Mouse (Mus musculus) T-helper 2 cell (primary cell): ENCODE data around the gene Phf2.

ENCODE experiments used
- in situ Hi-C: fragments of 300-600 bp; cut with MboI, MseI; formaldehyde crosslinking; loops from one replicate; pipeline ENCODE4 v1.15.1; 2025; ENCODE audit warnings: high pct_unique_total_duplicates

Phf2 gene

DNA sequence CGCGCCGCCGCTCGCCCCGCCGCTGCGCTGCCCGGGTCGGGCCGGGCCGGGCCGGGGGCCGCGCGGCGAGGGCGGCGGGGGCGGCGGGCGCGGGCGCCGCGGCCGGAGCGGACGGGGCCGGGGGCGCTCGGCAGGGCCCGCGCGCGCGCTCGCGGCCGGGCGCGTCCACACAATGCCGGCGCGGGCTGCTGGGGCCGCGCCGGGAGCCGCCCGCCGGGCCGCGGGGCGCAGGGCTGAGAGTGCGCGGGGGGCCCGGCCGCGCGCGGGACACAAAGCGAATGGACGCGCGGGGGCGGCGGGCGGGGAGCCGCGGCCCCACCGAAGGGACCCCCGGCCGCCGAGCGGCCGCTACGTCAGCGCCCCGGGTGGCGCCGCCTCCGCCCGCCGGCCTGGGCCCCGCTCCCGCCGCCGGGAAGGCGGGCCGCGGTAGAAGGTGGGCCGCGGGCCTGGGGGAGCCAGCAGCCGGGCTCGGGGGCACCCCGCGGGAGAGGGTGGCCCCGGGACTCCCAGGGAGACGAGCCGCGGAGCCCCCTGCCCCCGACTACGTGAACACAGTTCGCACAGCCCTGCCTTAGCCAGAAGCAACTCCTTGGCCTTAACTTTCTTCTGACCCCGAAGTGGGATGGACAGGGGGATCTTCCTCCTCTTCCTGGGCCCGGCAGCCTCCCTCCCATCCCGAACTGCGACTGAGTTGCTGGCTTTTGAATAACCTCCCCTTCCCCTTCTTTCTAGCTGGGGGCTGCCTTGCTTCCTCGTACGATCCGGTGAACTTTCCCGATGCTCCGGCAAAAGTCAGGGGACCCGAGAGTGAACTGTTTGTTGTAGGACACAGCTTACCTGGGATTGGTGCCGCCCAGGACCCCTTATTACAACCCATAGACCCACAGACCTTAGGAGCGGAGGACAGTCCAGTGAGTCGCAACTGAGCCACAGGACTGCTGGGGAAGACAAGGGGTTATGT, at the start of gene Phf2:
Gene Phf2, minus strand, starts transcription at position 349 of the 961 bp plus-strand sequence.
- in situ Hi-C loops = no loop called here

DNA sequence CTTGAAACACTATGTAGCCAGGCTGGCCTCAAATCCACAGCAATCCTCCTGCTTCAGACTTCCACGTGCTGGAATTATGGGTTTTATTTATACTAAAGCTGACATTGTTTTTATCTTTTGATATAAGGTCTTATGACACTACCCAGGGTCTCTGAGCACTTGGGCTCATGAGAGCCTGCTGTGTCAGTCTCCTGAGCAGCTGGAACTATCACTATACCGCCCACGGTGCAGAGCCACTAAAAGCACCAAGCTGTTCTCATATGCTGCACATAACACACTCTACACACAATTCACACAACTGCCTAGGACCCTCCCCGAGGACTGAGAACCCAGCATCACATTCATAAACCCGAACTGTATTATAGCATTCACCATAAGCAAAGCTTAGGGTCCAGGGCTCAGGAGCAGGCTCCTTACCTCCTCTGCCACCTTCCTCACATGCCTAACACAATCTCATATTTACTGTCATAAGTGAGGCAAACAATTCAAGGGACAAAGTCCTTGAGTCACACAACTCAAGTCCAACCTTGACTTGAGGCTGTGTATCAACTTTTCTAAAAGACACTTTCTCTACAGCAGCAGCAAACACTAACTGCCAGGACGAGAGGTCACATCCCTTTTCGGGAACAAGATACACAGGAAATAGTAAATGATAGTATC, 49.0 kb upstream of the Phf2 start:
- in situ Hi-C loops = loop anchor here (25.0 kb wide), 1 partner anchor 792 kb away; no protein-coding TSS in a partner anchor

GRCm38 (mm10) chr13:48917113-48917599, 46.2 kb upstream of the Phf2 start:
- in situ Hi-C loops = loop anchor here (25.0 kb wide), 1 partner anchor 795 kb away; no protein-coding TSS in a partner anchor

- in situ Hi-C loops = loop anchor here (25.0 kb wide), 1 partner anchor 799 kb away; no protein-coding TSS in a partner anchor
These were observed 42.8 kb upstream of the Phf2 start for GRCm38 (mm10) chr13:48913680-48914079.

DNA sequence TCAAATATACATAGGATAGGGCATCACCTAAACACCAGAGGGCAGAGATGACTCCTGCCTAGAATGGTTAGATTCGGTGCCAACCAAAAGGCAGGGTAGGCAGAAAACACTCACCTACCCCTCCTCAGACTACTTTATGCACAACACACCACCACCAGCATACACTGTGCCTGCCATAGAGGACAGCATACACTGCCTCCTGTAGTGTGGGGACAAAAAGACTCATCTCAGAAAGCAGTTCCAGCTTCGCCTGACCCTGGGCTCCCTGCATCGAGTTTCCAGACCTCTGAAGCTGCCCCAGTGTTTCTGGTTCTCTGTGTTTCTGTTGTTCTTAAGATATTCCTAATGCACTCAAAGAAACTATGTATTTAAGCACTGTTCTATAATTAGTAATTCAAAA, 42.2 kb upstream of the Phf2 start:
- in situ Hi-C loops = loop anchor here (25.0 kb wide), 1 partner anchor 799 kb away; no protein-coding TSS in a partner anchor

GRCm38 (mm10) chr13:48911426-48911825, 40.5 kb upstream of the Phf2 start:
- in situ Hi-C loops = loop anchor here (25.0 kb wide), 1 partner anchor 801 kb away; no protein-coding TSS in a partner anchor

DNA sequence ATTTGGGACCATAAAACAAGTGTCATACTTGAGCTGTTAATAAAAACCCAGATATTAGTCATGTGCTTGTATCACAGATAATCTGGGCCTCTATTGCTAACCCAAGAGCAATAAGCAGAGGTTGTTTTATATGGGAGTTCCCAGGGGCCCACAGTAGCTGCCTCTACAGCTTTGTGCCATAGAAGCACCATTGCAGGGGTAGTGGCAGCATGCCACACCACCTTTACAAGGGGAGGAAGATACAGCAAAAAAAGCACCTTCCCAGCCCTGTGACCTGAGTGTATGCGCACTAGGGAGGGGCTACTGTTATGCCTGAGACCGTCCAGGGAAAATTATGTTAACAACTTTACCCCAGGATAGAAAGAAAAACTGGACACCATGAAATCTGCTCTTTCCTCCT, 34.5 kb upstream of the Phf2 start:
- in situ Hi-C loops = loop anchor here (25.0 kb wide), 1 partner anchor 807 kb away; no protein-coding TSS in a partner anchor

DNA sequence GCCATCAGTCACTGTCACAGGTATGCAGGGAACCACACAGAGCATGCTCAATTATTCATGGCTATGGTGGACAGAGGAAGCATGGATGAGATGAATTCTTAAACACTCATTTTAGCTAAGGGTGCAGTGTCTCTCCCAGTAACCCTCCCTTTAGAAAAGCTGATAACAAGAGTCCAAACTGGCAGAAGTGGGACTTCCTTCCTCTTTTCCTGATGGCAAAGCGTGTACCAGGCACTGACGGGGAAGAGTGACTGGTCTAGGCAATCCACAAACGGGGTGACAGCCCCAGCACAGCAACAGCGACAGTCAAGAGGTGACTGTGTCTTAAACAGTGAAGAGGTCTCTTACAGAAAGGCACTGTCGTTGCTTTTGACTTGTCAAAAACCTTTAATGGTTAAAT, 24.5 kb upstream of the Phf2 start:
- in situ Hi-C loops = loop anchor here (25.0 kb wide), 1 partner anchor 767 kb away; the partner anchor contains the start of genes Cenpp and Nol8

DNA sequence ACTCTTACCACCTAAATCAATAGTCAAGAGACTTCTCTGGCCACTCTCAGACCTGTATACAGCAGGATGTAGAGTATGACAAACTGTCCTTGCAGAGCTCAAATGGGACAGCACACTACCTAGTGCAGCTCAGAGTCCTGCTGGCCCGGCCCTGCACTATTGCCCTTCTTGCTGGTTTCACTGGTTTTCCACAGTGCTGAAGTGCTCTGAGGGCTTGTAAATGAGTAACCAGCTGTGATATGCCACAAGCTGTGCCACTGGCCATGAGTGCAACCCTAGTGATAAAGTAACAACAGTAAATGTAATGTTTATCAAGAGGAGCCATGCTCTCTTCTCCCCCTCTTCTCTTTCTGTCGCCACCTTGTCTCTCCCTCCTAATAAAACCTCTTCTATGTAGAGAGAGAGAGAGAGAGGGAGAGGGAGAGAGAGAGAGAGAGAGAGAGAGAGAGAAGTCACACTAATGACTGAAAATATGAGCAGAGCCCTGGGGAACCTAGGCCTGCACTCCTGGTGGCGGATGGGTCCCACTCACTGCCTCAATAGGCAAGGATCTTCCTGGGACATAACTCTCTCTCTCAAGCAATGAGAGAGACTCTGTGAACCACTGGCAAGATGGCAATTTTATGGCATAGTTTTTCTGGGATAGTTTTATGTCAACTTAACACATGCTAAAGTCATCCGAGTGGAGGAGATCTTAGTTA, 19.5 kb upstream of the Phf2 start:
- in situ Hi-C loops = loop anchor here (25.0 kb wide), 1 partner anchor 772 kb away; the partner anchor contains the start of genes Cenpp and Nol8

- in situ Hi-C loops = loop anchor here (25.0 kb wide), 1 partner anchor 784 kb away; the partner anchor contains the start of genes Cenpp and Nol8
These were observed 7.6 kb upstream of the Phf2 start for GRCm38 (mm10) chr13:48878534-48878933.

DNA sequence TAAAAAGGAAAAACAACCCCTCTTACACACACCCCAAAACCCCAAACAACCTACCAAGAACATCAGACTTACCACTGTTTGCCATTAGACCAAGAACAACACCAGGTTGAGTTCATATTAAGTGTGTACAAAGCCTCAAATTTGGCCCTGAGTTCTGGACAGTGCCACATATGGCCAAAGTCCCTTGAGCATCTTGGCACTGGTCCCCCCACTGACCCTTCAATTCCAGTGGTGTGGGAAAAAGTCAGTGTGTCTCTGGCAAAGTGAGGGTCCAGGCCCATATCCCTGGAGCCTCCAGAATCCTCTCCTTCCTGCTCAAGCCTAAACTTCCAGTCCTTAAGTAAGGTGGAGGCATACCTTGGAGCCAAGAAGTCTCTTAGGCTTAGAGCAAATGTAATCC, 6.9 kb upstream of the Phf2 start:
- in situ Hi-C loops = loop anchor here (25.0 kb wide), 1 partner anchor 784 kb away; the partner anchor contains the start of genes Cenpp and Nol8

- in situ Hi-C loops = no loop called here
These were observed 1.8 kb upstream of the Phf2 start for GRCm38 (mm10) chr13:48872726-48873125.

GRCm38 (mm10) chr13:48871887-48872606, 1.1 kb upstream of the Phf2 start:
- in situ Hi-C loops = no loop called here

GRCm38 (mm10) chr13:48869950-48870770, 759 bp downstream of the Phf2 start:
- in situ Hi-C loops = no loop called here

GRCm38 (mm10) chr13:48869600-48869949, 1.3 kb downstream of the Phf2 start:
- in situ Hi-C loops = no loop called here

DNA sequence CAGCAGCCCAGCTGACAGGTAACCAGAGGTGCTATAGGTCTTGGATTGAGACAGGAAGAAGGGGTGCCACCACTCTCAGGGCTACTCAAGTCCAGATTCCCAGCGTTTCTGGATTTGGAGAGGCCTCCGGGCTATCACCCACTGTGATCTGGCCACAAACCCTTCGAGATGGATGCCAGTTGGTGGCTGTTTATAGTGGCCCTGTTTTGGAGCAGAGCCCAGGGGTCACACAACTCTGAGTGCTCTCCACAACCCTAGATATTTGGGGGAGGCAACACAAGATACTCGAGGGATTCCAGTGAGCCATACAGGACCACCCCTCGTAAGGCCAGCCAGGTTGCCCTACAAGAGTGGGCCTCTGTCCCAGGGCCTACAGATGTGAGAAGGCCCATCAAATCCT, 1.8 kb downstream of the Phf2 start:
- in situ Hi-C loops = no loop called here

- in situ Hi-C loops = no loop called here
These were observed 6.1 kb downstream of the Phf2 start for GRCm38 (mm10) chr13:48864673-48865356.

- in situ Hi-C loops = no loop called here
These were observed 7.4 kb downstream of the Phf2 start for GRCm38 (mm10) chr13:48863556-48863955.

- in situ Hi-C loops = no loop called here
These were observed 9.0 kb downstream of the Phf2 start for GRCm38 (mm10) chr13:48861913-48862312.
